Mouse (Mus musculus): Measurements from ENCODE around the gene Usp8.

- no peak for TF ChIP-seq CTCF (IDR thresholded peaks at IDR 0.05; ENCODE audit: low read depth)
- no peak for TF ChIP-seq EP300 (IDR thresholded peaks at IDR 0.05; ENCODE audit: low read depth)
Observed at GRCm38 (mm10) chr2:126729207-126729606, 22.1 kb downstream of the Usp8 start.

Measured in heart, postnatal 0 days (tissue).